Mouse (Mus musculus) adrenal gland, postnatal 36 days (tissue): ENCODE data around the gene Kmt5b. TPM values are rescaled to one million over a fixed set of nuclear protein-coding genes. Genes with fewer than 3 reads are reported as not detected.
A peak's percentile ranks its signal among the peaks of the same experiment; 100 is the strongest.

ENCODE experiments used
- DNase-seq, 2 experiments: peaks; one replicate each; pipeline ENCODE4 v3.0.0; 2021; ENCODE audit warnings: mixed read lengths in 1 of 2
- total RNA-seq, 2 experiments: library from RNA; stranded (reverse); gene quantifications; 2 replicates each; pipeline ENCODE4 v1.2.3; 2021

Gene Kmt5b
- total RNA-seq, 2 experiments from 2014 or later: 50.7 to 52.5 TPM

DNA sequence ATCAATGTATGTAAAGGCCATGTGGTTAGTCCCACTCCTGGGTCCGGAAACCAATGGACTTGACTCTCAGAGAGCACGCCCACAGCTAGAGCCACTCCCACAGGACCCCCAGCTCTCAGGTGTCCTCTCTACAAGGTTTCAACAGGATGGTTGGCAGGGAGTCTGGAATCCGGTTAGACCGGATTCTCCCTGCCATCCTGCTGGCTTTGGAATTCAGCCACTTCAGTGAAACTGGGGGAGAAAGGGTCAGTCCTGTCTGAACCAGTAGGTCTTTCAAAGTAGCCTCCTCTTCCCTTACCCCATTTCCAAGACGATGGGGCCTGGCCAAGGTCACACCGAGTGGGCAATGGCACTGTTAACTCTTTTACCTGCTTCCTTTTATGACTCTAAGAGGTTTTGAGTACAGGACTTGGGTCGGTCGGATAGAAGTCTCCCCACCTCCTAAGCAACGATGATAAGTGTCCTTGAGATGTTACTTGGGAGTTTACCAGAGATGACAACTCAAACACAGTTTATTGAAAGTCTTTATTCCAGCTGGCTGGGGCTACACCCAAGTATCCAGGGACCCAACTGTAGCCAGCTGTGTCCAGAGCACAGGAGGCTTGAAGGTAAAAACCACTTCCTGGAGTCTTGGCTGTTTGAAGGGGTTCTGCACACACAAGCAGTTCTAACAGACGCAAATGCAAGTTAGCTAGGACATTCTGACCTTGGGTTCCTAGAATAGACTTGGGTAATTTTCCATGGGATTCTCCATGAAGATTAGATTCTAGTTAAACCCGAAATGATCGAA, 75.3 kb downstream of the Kmt5b start:
- DNase-seq: no peak

DNA sequence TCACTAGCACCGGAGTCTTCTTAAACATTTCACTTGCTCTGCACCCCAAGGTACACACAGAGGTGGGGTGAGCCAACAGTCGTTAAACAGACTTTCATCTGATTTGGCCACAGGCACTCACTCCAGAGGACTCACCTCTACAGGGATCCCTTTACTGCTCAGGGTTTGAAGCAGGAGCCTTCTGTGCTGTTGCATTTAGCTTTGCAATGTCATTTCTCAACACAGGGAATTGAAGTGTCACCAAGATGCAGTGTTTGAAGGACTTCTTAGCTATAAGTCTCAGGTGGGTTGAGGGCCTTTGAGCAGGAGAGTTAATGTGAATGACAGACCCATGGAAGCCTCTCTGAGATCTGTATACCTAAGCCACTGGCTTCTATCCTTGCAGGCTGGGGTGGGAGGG, 76.4 kb downstream of the Kmt5b start:
- DNase-seq: no peak

DNA sequence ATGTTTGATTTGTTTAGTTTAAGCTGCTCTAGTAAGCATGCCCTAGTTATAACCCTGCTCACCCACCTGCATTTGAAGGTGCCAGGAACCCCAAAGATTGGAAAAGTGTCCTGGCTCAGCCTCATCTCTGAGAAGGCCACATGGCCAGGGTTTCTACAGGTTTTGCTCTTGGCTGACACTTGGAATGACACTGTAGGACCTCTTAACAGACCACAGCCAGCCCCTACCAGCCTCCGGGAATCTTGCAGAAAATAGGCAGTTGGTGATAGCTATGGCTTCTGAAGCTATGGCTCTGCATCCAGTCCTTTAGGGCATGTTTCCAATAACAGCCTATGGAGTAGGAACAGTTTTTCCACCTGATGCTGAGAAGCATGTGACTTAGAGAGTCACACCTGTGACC, 77.6 kb downstream of the Kmt5b start:
- no peak for DNase-seq

DNA sequence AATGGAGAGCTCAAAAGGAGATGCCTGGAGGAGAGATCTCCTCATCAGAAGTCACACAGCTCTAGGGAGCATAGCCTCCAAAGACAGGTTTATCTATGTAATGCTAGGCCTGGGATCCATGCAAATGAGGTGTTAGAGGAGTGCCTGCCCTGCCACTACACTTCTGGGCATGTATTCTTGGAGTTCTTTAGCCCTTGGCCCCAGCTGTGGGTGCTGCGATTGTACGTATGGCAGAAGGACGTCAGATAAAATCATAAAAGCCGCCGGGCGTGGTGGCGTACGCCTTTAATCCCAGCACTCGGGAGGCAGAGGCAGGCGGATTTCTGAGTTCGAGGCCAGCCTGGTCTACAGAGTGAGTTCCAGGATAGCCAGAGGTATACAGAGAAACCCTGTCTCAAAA, 78.1 kb downstream of the Kmt5b start:
- no peak for DNase-seq

DNA sequence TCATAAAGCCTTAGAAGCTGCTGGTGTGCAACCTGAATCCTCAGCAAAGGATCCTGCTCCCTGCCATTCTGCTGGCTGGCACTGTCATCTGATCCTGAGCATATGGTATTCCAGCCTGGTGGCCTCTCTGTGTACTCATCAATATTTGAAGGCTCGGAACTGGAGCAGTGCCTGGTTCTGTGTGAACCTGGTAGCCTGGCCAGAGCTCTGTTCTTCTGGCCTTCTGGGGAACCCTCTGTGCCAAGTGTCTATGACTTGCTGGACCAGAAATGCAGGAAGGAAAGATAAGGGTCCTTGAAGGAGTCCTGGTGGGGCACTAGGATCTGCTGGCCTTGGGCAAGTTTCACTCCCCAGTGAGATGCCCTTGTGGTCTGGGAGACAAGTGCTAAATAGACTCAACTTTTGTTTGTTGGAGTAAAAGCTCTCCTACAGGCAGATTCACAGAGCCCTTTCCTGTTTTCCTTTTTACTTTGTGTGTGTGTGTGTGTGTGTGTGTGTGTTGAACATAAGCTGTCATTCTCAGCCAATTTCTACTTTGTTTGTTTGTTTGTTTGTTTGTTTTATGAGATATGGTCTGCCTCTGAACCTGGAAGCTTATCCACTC, 78.7 kb downstream of the Kmt5b start:
- DNase-seq: peak in 1 of 2 experiments; percentile 52

DNA sequence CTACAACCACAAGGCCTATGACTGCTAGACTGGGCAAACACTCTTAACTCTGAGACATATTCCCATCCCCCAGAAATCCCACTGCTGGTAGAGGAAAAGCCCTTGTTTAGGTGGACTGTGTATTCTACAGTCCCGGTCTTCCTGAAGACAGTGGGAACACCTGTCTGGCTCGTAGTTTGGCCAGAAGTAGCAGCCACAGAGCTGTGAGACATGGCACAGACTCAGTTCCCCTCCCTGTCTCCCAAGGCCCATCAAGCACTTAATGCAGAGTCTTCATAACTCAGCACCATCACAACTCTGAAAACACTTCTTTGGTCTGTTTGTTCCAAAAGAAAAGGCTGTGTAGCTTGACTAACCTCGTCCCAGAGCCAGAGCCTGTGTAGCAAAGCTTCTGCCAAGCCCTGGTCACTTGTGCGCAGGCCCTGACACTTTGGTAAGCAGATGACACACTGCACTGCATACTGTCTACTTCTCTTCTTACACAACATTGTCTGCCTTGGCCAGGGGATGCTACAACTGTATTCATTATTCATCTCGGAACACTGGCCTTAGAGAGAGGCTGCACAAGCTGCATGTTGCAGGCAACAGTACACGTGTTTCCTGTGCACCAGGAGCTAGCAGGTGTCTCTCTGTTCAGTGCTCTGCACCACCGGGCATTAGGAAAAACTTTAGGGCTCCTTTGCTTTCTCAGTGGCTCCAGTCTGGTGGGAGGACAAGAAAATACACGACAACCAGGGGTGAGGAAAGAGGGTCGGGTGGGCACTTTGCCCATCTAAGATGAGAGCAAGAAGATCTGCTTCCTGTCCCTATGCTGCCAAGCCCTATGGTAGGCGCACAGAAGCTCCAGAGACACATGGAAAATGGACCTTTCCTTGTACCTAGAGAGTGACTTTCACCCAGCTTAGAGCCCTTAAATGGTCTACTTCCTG, 79.7 kb downstream of the Kmt5b start:
- DNase-seq: peak; percentile 44 to 73

DNA sequence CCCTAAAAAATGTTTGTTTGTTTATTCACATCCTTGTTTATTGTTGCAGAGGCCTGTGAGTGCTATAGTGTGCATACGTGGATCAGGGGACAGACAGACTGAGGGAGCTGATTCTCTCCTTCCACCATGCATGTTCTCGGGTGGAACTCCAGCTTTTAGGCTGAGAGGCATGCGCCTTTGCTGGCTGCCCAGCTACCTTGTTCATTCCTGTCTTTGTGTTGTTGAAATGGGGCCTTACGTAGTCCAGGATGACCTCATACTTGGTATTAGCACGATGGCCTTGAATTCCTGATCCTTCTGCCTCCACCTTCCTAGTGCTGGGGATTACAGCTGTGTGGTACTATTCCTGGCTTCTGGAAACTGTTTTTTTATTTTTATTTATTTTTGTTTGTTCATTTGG, 80.5 kb downstream of the Kmt5b start:
- peak in 1 of 2 experiments; percentile 30 for DNase-seq

DNA sequence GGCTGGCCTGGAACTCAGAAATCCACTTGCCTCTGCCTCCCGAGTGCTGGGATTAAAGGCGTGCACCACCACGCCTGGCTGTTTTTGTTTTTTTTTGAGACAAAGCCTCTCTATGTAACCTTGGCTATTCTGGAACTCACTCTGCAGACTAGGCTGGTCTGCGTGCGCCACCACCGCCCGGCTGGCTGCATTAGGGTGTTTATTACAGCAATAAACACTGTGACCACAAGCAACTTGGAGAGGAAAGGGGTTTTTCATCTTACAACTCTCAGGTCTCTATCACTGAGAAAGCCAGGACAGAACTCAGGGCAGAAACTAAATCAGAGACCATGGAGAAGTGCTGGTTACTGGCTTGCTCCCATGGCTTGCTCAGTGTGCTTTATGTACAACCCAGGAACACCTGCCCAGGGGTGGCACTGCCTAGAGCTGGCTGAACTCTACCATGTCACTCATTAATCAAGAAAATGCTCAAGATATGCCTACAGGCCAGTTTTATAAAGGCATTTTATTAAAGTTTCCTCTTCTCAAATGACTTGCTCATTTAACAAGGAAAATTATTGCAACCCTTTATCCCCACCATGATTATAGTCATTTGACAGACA, 81.1 kb downstream of the Kmt5b start:
- peak in 1 of 2 experiments; percentile 22 for DNase-seq

DNA sequence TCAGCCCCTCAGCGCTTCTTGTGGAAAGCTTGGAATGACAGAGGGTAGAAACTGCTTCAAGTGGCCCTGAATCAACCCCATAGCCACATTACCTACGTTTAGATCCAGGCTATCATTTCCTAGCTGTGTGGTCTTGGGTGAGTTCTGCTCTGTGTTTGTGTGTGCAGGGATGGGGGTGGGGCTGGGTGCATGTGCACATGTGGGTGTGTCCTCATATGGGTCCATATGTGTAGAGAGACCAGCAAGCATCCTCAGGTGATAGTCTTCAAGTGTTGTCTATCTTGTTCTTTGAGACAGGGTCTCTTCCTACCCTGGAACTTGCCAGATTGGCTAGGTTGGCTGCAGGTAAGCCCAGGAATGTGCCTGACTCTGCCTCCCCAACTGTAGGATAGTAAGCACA, 82.0 kb downstream of the Kmt5b start:
- DNase-seq: no peak

DNA sequence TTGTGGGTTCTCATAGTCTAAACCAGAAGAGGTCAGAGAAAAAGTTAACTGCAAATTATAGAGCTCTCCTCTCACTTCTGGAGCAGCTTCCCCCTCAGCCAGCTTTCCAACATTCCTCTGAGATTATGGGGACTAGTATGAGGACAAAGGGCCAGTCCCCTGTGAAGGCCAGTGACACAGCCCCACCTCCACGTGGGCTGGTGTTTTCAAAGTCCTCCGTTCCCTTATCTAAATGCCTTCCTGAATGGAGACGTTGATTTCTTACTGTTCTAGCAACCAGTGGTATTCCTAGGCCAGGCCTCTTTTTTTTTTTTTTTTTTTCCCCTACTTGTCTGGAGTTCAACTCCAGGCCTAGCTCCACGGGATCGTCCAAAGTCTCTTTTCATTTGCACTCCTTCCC, 82.9 kb downstream of the Kmt5b start:
- peak; percentile 51 to 56 for DNase-seq

DNA sequence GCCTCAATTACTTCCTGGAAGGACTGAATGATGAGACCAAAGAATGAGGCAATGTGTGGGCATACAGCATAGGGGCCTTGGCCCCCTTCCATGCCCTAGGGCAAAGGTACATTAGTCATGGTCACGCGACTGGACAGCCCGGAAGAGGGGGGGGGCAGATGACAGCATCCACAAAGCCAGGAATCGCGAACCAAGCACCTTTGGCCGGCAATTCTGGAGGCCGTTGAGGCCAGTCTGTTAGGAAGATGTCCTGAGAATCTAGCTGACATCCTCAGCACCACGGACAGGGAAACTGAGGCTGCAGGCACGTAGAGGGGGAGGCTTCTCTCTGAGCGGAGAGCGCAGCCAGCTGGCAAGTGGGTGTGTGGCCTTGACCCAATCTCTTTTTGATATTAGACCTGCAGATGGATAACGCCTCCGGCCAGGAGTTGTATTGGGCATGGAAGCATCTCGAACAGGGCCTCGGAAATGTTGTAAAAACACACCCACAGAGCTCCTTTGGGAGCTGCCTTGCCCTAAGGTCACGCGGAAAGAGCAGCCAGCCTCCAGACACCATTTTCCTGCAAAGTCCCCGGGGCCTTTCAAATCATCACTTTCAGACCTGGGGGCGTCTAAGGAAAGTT, 83.7 kb downstream of the Kmt5b start:
- DNase-seq: peak; percentile 85 to 86

DNA sequence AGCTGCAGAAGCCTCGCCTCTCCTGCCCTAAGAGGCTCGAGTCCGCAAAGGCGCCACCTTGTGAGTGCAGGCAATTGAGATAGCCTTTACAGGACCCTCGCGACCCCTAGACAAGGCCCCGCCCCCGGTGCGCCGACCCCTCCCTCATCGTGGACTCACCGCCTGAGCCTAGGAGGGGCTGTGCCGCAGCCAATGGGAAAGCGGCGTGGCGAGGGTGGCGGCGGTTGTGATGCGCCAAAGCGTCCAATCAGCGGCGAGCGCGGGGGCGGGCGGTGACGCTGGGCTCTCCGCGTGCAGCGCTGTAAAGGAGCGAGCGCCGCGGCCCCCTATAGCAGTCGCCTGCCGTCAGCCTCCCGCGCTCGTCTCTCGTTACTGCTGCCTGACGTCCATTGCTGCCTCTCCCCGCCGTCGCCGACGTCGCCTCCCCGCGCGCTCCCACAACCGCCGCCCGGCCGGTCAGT, 84.3 kb downstream of the Kmt5b start, which contains the start of gene Chka:
Gene Chka (plus strand): TSS at position 272 of the 461 bp plus-strand sequence.
- peak; percentile 98 to 99 for DNase-seq

DNA sequence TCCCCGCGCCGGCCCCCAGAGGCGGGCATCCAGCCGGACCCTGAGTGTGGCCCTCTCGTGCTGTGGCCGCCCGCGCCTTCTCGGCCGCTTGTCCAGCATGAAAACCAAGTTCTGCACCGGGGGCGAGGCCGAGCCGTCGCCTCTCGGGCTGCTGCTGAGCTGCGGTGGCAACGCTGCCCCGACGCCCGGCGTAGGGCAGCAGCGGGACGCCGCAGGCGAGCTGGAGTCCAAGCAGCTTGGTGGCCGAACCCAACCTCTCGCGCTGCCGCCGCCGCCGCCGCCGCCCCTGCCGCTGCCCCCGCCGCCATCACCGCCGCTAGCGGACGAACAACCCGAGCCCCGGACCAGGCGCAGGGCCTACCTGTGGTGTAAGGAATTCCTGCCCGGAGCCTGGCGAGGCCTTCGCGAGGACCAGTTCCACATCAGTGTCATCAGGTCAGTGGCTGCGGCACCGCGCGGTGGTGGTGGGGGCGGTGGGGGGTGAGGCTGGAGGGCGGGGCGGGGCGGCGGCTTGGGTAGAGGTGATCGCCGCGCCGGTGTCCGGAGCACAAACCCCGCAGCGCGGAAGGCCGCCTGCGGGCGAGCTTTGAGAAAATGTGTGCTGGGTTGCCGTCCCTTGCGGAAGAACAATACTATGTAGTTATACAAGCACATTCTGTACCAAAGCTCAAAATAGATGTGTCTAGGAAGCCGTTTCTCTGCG, 84.9 kb downstream of the Kmt5b start:
- peak; percentile 68 to 71 for DNase-seq

DNA sequence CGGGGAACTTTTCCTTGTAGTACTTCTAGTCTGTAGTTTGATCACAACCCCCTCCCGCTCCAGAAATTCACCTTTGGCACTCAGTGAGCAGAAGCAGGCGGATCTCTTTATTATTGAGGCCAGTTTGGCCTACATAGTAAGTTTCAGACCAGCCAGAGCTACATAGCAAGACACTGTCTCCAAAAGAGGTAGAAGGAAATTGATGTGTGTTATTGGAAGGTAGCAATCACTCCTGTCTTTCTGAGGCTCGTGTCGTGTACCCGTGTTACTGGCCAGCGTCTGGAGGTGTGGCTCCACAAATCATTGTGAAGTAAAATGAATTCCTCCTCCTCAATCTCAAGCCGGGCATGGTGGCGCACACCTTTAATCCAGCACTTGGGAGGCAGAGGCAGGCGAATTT, 85.9 kb downstream of the Kmt5b start:
- DNase-seq: no peak

DNA sequence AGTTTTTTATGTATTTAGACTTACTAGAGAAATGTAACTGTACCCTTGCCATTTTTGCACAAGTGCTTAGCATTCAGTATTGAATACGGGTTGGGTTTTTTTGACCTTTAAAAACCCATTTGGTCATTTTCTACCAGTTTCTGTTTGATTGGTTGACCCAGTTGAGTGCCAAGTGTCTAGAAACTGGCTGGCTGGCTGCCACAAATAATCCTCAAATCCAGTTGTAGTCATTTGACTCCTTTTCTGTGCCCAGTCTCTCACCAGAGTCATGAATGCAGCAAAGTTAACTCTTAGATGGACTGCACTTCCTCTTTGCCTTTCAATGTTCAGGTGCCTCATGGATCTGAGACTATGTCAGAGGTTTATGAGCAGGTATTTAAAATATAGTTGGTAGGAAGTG, 86.7 kb downstream of the Kmt5b start:
- DNase-seq: peak; percentile 71 to 72

DNA sequence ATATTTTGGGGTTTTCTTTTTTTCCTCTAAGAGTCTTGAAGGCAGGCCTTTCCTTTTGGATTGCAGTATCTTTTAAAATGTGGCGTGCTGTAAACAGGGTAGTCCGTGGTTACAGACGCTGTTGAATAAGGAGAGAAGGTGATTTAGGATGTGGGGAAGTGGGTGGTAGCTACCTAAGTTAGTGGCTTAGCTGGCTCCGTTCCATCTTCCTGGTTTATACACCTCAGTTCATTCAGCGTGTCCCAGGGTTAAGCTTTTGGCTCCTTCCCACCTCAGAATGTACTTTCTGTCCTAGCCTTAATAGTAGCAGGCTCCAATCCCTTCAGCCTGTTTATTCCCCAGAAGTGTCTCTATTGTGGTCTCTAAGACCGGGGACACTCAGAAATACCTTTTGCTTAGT, 87.9 kb downstream of the Kmt5b start:
- DNase-seq: no peak

DNA sequence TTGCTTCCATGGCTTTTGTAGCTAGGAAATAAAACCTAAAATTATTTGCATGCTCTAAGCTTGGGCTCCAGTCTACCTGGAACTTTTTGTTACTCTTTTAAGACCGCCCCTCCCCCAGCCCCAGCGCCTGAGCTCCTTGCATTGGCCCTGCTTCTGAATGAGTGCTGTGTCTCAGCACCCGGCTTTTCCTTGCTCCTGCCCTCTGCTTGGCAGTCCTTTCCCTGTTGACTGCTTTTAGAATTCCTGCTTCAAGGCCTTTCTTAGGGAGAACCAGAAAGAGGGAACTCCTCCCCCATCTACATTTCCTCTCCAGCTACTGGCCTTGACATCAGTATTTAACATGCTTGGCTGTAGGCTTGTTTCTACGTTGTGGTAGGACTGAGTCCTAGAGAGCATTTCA, 88.4 kb downstream of the Kmt5b start:
- peak in 1 of 2 experiments; percentile 49 for DNase-seq

DNA sequence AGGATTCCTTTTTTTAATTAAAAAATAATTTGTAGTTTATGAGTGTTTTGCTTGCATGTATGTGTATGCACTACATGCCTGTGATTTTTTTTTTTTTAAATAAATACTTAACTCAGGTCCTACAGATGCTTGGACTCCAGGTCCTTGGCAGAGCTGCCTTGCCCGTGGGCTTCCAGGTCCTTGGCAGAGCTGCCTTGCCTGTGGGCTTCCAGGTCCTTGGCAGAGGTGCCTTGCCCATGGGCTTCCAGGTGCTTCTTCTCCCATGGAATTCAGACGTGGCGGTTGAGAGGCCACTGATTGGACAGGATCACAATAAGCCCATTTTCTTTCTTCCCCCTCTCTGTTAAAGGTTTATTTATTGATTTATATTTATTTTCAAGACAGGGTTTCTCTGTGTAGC, 90.0 kb downstream of the Kmt5b start:
- DNase-seq: no peak

DNA sequence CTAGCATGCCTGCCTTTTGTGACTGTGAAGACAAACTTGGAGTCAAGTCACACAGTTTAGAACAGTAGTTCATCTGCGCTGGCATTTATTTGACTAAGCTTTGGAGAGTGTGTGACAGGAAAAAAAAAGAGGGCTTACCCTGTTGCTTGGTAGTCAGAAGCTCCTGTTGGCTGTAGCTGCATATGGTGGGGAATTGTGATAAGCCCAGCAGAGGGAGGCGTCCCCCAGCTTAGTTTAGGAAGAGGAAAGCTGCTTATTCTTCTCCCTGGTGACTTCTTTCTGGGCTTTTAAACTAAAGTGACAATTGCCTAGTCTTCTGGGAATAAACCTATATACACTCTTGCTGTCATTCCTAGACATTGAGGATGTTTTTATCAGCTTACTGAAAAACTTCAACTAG, 95.5 kb downstream of the Kmt5b start:
- no peak for DNase-seq

DNA sequence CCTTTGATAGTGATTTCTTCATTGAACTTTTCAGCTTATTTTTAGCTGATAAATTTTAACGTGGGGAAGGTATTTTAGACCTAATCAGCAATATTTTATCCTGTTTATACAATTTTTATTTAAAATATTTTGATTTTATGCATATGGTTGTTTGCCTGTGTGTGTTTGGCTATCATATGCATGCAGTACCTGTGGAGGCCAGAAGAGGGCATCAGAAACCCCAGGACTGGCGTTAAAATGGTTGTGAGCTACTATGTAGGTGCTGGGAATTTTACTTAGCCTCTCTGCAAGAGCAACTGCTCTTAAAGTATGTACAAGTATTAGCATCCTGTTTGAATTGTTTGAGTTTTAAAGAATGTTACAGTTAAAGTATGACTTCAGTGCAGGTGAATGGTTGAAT, 97.7 kb downstream of the Kmt5b start:
- no peak for DNase-seq
